Mouse (Mus musculus): Measurements from ENCODE around the gene Rnf24. TPM values are rescaled to one million over a fixed set of nuclear protein-coding genes. Genes with fewer than 3 reads are reported as not detected.

Gene Rnf24
- total RNA-seq, 1 experiment = 4.3 TPM

DNA sequence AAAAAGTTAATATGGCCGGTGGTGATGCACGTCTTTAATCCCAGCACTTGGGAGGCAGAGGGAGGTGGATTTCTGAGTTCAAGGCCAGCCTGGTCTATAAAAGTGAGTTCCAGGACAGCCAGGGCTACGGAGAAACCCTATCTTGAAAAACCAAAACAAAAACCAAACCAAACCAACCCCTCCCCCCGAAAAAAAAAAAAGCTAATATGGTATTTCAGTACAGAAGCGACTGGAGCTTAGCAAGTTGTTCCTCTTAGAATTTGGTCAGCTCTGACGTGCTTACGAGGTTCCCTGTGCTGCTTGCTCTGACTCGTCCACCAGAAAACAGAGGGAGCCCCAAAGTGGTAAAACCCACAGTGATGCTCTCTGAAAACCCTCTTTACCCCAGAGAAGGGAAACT lies 94.0 kb downstream of the Rnf24 start:
- H3K9me3 ChIP-seq (ENCODE audit: control insufficient read depth, insufficient read depth, low read depth, low read length) = no peaks in the 10 kb centered on the region
- no peak for TF ChIP-seq HCFC1 (IDR thresholded peaks at IDR 0.05; ENCODE audit: borderline replicate concordance, insufficient read depth, low read length)
- no peak for TF ChIP-seq ZC3H11A (IDR thresholded peaks at IDR 0.05; ENCODE audit: borderline replicate concordance, low read depth, low read length)
- no peak for TF ChIP-seq CHD2 (IDR thresholded peaks at IDR 0.05; ENCODE audit: low read depth, low read length)
- no peak for TF ChIP-seq ZNF384 (IDR thresholded peaks at IDR 0.05; ENCODE audit: low read depth, low read length)
- TF ChIP-seq MAFK (IDR thresholded peaks at IDR 0.05; ENCODE audit: insufficient read depth, low read depth, low read length) = no peak

DNA sequence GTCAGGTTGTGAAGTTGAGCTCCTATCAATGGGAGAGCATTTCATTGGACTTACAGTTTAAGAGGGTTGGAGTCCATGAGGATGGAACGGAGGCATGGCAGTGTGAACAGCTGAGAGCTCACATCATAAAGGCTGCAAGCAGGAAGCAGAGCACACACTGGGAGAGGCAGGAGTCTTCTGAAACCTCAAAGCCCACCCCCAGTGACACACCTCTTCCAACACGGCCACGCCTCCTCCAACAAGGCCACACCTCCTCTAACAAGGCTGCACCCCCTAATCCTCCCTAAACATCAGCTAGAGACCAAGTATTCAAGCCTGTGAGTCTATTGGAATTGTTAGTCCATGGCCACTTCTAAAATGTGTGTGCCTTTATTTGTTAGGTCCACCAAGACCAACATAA lies 97.0 kb downstream of the Rnf24 start:
- Histone ChIP-seq H3K9ac (ENCODE audit: insufficient read depth, low read depth, low read length, poor library complexity, severe bottlenecking) (no peak overlapping the region), H3K27ac (ENCODE audit: insufficient read depth, low read depth, low read length, poor library complexity, severe bottlenecking) (no peak overlapping the region), H3K9me3 (ENCODE audit: control insufficient read depth, insufficient read depth, low read depth, low read length) (no peaks in the 10 kb centered on the region), H3K4me1 (ENCODE audit: control insufficient read depth in 2 of 2, insufficient read depth in 2 of 2, low read length in 2 of 2, poor library complexity in 1 of 2) (no peaks in the 10 kb centered on the region; a peak in 2 of 4 replicates), H3K4me3 (ENCODE audit: insufficient read depth in 1 of 2, low read depth in 1 of 2, low read length in 2 of 2, poor library complexity in 1 of 2, severe bottlenecking in 1 of 2) (peak overlapping the region; percentile 16 to 35; a peak in 2 of 4 replicates), H3K36me3 (ENCODE audit: control insufficient read depth, insufficient read depth, low read length, poor library complexity, severe bottlenecking) (no peaks in the 10 kb centered on the region)
- TF ChIP-seq ZNF384 (IDR thresholded peaks at IDR 0.05; ENCODE audit: low read depth, low read length) = no peak
- no peak for TF ChIP-seq CHD2 (IDR thresholded peaks at IDR 0.05; ENCODE audit: low read depth, low read length)
- no peak for TF ChIP-seq MAFK (IDR thresholded peaks at IDR 0.05; ENCODE audit: insufficient read depth, low read depth, low read length)
- TF ChIP-seq HCFC1 (IDR thresholded peaks at IDR 0.05; ENCODE audit: borderline replicate concordance, insufficient read depth, low read length) = no peak
- TF ChIP-seq ZC3H11A (IDR thresholded peaks at IDR 0.05; ENCODE audit: borderline replicate concordance, low read depth, low read length) = no peak
- peak; percentile 47 for DNase-seq (ENCODE audit: low read depth, low spot score)
- in situ Hi-C loops (cut with MboI; ENCODE audit: low sequenced_read_pairs in 2 of 2, unreplicated experiment in 2 of 2) = no loop called here

More for the DNA sequence above, 94.0 kb downstream of the Rnf24 start:
- Histone ChIP-seq H3K9ac (ENCODE audit: insufficient read depth, low read depth, low read length, poor library complexity, severe bottlenecking) (no peak overlapping the region), H3K27ac (ENCODE audit: insufficient read depth, low read depth, low read length, poor library complexity, severe bottlenecking) (no peak overlapping the region), H3K4me1 (ENCODE audit: control insufficient read depth in 2 of 2, insufficient read depth in 2 of 2, low read length in 2 of 2, poor library complexity in 1 of 2) (no peaks in the 10 kb centered on the region; a peak in 3 of 4 replicates), H3K36me3 (ENCODE audit: control insufficient read depth, insufficient read depth, low read length, poor library complexity, severe bottlenecking) (no peaks in the 10 kb centered on the region), H3K4me3 (ENCODE audit: insufficient read depth in 1 of 2, low read depth in 1 of 2, low read length in 2 of 2, poor library complexity in 1 of 2, severe bottlenecking in 1 of 2) (no peak overlapping the region)
- DNase-seq (ENCODE audit: low read depth, low spot score) = no peak
- in situ Hi-C loops (cut with MboI; ENCODE audit: low sequenced_read_pairs in 2 of 2, unreplicated experiment in 2 of 2) = no loop called here

DNA sequence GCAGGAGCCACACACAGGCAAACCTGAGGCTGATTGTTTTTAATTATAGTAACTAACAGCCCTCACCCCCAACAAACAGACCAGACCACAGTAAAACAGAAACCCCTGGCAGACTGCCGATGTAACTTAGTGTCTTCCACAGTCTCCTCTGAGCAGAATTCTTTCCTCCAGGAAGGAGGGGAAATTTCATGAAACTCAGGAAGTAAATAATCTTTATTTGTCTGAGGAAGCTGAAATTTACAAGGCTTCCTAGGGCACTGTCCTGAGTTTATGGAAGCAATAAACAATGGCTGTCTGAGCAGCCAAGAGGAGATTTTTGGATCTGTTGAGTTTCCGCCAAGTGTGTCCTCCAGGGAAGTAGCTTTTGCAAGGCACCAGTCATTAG lies 98.4 kb downstream of the Rnf24 start:
- in situ Hi-C loops (cut with MboI; ENCODE audit: low sequenced_read_pairs in 2 of 2, unreplicated experiment in 2 of 2) = no loop called here
- Histone ChIP-seq H3K9me3 (ENCODE audit: control insufficient read depth, insufficient read depth, low read depth, low read length) (no peaks in the 10 kb centered on the region), H3K36me3 (ENCODE audit: control insufficient read depth, insufficient read depth, low read length, poor library complexity, severe bottlenecking) (no peaks in the 10 kb centered on the region), H3K27ac (ENCODE audit: insufficient read depth, low read depth, low read length, poor library complexity, severe bottlenecking) (no peak overlapping the region), H3K9ac (ENCODE audit: insufficient read depth, low read depth, low read length, poor library complexity, severe bottlenecking) (no peak overlapping the region), H3K4me1 (ENCODE audit: control insufficient read depth in 2 of 2, insufficient read depth in 2 of 2, low read length in 2 of 2, poor library complexity in 1 of 2) (no peaks in the 10 kb centered on the region; a peak in 2 of 4 replicates), H3K4me3 (ENCODE audit: insufficient read depth in 1 of 2, low read depth in 1 of 2, low read length in 2 of 2, poor library complexity in 1 of 2, severe bottlenecking in 1 of 2) (no peak overlapping the region)
- DNase-seq (ENCODE audit: low read depth, low spot score) = no peak
- no peak for TF ChIP-seq CHD2 (IDR thresholded peaks at IDR 0.05; ENCODE audit: low read depth, low read length)
- no peak for TF ChIP-seq HCFC1 (IDR thresholded peaks at IDR 0.05; ENCODE audit: borderline replicate concordance, insufficient read depth, low read length)
- no peak for TF ChIP-seq MAFK (IDR thresholded peaks at IDR 0.05; ENCODE audit: insufficient read depth, low read depth, low read length)
- TF ChIP-seq ZNF384 (IDR thresholded peaks at IDR 0.05; ENCODE audit: low read depth, low read length) = no peak
- TF ChIP-seq ZC3H11A (IDR thresholded peaks at IDR 0.05; ENCODE audit: borderline replicate concordance, low read depth, low read length) = no peak

DNA sequence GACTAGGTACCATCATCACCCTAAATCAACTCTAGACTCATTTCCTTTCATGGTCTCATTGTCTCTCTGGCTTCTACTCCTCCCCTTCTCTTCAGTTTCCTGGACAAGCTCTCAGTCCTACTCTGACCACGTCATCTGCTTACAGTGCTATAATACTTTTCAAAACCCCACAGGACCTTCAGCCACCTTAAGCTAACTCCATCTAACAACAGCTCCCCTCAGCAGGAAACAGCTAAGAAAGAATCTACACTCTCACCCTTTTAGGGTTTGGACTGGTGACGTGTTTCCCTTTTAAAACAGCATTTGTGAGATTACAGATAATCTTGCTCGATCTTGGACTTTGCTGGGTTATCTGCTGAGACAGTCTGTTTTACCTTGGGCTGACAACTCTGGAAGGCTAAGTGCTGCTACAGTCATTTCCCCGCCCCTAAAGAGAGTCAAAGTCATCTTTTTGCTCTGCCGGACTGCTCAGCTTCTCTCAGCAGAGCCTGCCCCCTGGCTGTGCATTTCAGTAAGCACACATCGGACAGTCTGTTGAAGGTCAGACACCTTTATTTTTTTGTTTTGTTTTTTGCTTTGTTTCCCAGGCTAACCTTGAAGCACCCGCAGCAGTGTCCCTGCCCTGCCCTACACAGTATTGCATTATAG lies 98.9 kb downstream of the Rnf24 start:
- Histone ChIP-seq H3K9me3 (ENCODE audit: control insufficient read depth, insufficient read depth, low read depth, low read length) (no peaks in the 10 kb centered on the region), H3K27ac (ENCODE audit: insufficient read depth, low read depth, low read length, poor library complexity, severe bottlenecking) (no peak overlapping the region), H3K9ac (ENCODE audit: insufficient read depth, low read depth, low read length, poor library complexity, severe bottlenecking) (no peak overlapping the region), H3K36me3 (ENCODE audit: control insufficient read depth, insufficient read depth, low read length, poor library complexity, severe bottlenecking) (no peaks in the 10 kb centered on the region), H3K4me3 (ENCODE audit: insufficient read depth in 1 of 2, low read depth in 1 of 2, low read length in 2 of 2, poor library complexity in 1 of 2, severe bottlenecking in 1 of 2) (no peak overlapping the region), H3K4me1 (ENCODE audit: control insufficient read depth in 2 of 2, insufficient read depth in 2 of 2, low read length in 2 of 2, poor library complexity in 1 of 2) (no peaks in the 10 kb centered on the region; a peak in 2 of 4 replicates)
- no peak for TF ChIP-seq HCFC1 (IDR thresholded peaks at IDR 0.05; ENCODE audit: borderline replicate concordance, insufficient read depth, low read length)
- peak; percentile 78 for TF ChIP-seq ZC3H11A (IDR thresholded peaks at IDR 0.05; ENCODE audit: borderline replicate concordance, low read depth, low read length)
- DNase-seq (ENCODE audit: low read depth, low spot score) = peak; percentile 66
- in situ Hi-C loops (cut with MboI; ENCODE audit: low sequenced_read_pairs in 2 of 2, unreplicated experiment in 2 of 2) = no loop called here

Other genes with a start within 250 kb of the Rnf24 start
- gene Hspa12b, start 225.6 kb downstream of the Rnf24 start, total RNA-seq (2012; rRNA removed) = 1.5 and 1.7 TPM in 2 replicates
- gene Gm11037, start 219.4 kb downstream of the Rnf24 start, total RNA-seq (2012; rRNA removed) = not detected in 2 replicates
- gene 1700037H04Rik, start 192.8 kb downstream of the Rnf24 start, total RNA-seq (2012; rRNA removed) = 61.6 and 69.0 TPM in 2 replicates
- gene Cenpb, start 172.8 kb downstream of the Rnf24 start, total RNA-seq (2012; rRNA removed) = 30.0 and 38.5 TPM in 2 replicates
- gene Cdc25b, start 165.9 kb downstream of the Rnf24 start, total RNA-seq (2012; rRNA removed) = 9.7 and 16.4 TPM in 2 replicates
- gene Spef1, start 165.6 kb downstream of the Rnf24 start, total RNA-seq (2012; rRNA removed) = 1.5 and 1.6 TPM in 2 replicates
- 7.9 and 8.7 TPM in 2 replicates for gene Ap5s1, start 145.8 kb downstream of the Rnf24 start, total RNA-seq (2012; rRNA removed)
- gene Mavs, start 118.8 kb downstream of the Rnf24 start, total RNA-seq (2012; rRNA removed) = 11.4 and 12.7 TPM in 2 replicates
- 22.0 and 26.6 TPM in 2 replicates for gene Pank2, start 90.4 kb downstream of the Rnf24 start, total RNA-seq (2012; rRNA removed)
- gene Smox, start 138.6 kb upstream of the Rnf24 start, total RNA-seq (2012; rRNA removed) = 12.9 and 16.1 TPM in 2 replicates
- gene Adra1d, start 209.4 kb upstream of the Rnf24 start, total RNA-seq (2012; rRNA removed) = 0.79 and 0.85 TPM in 2 replicates

All from ES-E14 (cell line).